Mouse (Mus musculus): ENCODE results near the gene Izumo2.
"Not testable (repeated sequence)": the region's sequence is repeated elsewhere in the genome, so short reads cannot be mapped to it uniquely, and the experiment has no call there.

DNA sequence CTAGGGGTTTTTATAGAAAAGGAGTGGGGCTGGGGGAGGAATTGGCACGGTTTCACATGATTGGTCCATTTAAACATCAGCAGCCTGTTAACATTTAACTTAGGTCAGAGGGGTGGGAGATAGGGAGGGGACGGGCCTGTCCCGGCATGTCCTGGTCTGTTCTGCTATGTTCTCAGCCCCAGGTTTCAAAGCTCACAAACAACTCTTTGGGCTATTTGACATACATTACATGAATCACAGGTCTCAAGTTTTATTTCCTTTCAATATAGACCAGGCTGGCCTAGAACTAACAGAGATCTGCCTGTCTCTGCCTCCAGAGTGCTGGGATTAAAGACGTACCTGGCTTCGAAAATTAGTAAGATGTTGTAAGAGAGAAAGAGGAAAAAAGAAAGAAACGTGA is 449 bp upstream of the Izumo2 start:
- TF ChIP-seq HCFC1 (IDR thresholded peaks at IDR 0.05; ENCODE audit: borderline replicate concordance, insufficient read depth, low read length); MAFK (IDR thresholded peaks at IDR 0.05; ENCODE audit: insufficient read depth, low read depth, low read length): not testable (repeated sequence)

Measured in ES-E14 (cell line).